Mouse (Mus musculus): ENCODE data around the gene Lgals2. TPM values are rescaled to one million over a fixed set of nuclear protein-coding genes. Genes with fewer than 3 reads are reported as not detected.

The Lgals2 gene
- total RNA-seq, 1 experiment from 2014 or later, result 0.85 TPM

DNA sequence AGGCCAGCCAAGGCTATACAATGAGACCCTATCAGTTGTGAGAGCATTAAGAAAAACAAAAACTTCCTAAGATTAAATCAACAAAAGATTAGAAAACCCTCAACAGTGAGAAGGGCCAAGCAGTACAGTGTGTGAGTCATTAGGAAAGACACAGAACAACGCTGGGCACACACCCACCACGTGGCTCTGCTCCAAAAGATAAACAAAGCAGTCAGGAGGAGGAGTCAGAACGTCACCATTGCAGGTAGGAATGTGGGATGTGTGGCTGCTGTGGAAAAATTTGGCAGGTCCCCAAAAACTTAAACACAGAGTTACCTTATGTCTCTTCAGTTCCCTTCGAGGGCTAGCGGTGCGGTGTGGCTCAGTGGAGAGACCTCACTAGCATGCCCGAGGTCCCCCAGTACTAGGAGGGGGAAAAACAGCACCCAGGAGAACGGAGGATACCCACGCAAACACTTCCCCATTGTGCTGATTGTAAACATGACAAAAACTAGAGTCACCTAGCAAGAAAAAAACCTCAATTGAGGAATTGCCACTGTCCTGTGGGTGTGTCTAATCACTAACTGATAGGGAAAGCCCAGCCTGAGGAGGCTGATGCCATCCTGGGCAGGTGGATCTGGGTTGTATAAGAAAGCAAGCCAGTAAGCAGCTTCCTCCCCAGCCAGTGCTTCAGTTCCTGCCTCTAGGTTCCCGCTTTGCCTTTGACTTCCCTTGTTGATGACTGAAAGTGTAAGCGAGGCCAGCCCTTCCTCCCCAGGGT, 39.8 kb downstream of the Lgals2 start:
- no peak for DNase-seq

DNA sequence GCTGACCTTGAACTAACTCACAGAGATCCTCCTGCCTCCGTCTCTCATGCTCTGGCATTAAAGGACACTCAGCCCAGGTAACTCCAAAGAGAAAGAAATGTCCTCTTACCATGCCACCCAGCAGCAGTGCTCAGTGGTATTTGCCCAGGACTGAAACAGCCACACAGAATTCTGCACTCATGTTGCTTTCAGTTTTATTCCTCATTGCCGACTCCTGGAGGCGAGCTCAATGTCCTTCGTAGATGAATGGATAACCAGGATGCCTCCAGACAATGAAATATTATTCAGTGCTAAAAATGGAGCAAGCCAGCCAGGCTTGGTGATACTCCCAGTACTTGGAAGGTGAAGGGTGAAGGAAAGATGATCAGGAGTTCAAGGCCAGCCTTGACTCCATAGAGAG, 41.7 kb downstream of the Lgals2 start:
- no peak for DNase-seq

DNA sequence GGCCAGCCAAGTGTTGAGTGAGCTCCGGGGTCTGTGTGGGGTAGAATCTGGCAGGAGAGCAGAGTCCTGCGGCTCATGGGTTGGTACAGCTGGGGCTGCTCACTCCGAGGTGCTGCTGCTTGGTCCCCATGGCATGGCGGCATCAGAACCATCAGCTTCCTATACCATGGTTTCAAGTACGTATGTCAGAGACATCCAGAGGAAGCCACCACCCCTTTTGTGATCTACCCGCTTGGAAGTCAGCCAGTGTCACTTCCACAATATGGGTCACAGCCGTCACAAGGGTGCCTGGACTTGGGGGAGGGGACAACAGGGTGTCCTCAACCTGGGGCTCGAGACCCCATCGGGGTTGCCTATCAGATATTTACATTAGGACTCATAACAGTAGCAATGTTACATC, 45.2 kb downstream of the Lgals2 start:
- peak; percentile 19 for DNase-seq

DNA sequence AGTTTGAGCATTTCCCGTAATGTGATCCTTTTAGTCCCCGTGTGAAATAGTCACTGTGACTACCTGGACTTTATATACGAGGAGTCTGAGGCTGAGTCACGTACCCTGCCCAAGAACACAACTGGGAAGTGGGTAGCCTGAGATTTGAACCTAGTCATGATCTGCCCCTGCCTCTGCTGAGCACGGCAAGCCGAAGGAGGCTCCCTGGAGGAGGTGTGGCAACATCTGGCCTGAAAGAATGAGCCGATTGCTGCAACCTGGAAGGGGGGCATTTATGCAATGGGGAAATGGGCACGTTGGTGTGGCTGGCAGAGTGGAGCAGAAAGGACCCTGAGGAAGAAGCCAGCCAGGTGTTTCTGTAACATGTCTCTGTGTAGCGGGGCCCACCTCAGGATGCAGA, 45.6 kb downstream of the Lgals2 start:
- peak; percentile 24 for DNase-seq

DNA sequence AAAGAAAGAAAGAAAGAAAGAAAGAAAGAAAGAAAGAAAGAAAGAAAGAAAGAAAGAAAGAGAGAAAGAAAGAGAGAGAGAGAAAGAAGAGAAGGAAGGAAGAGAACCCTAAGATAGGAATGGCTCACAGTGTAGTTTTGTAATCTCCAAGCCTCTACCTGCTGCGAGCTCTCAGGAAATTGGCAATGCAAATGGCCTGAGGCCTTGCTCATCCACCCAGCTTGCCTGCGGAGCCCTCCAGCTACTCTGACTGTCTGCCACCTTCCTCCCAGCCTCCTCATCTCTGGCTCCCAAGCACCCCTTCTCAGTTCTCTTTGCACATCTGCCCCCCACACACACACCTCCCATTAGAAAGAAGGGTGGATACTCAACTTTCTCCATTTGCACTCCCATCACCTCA, 46.3 kb downstream of the Lgals2 start:
- no peak for DNase-seq

DNA sequence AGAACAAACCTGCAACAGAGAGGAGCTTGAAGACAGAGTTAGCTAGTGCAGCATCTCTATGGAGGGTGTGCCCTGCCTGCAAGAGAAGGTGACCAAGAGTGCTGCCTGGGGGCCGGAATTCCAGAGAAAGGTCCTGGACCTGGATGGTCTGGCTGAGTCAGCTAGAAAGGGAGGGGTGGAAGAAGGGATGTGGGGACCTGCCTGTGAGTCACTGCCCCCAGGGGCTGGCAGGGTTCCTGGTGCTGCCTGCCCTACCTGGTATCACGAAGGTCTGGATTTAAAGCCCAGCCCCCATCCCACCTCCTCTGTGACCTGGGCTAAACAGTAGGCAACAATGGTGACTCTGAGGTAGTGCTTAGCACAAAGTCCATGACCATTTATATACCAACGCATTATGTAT, 48.2 kb downstream of the Lgals2 start:
- peak; percentile 61 for DNase-seq

DNA sequence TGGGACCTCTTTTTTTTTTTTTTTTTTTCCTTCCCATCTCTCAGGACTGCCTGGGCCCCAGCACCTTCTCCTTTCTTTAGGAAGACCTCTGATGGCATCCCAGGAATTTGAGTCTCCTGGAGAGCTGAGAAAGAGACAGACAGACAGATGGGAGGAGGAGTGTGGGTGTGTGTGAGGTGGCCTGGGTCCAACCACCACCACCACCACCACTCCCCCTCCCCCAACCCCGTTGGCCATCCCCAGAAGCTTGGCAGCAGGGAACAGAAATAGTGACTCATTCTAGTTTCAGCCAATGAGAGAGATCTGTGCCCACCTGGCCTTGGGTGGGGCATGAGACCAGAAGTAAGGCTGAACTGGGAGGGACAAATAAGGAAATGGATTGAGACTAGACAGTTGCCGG, 48.7 kb downstream of the Lgals2 start:
- DNase-seq, result peak; percentile 26

DNA sequence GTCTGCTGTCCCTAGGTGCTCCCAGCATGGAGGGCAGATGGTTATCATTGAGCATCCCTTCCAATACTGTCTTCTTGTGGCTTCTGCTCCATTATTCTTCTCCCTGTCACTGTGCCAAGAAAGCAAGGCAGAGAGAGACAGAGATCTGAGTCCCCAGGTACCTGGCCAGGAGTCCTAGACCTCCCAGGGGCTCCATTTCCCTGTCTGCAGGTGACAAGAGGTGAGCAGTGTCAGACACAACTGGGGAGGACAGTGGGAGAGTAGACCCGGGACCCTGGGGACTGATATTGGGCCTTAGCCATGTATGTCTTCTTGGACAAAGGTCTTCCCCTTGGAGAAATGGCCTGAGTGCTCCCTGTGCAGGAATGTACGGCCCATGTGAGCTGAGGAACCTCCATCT, 50.0 kb downstream of the Lgals2 start:
- DNase-seq, result no peak

DNA sequence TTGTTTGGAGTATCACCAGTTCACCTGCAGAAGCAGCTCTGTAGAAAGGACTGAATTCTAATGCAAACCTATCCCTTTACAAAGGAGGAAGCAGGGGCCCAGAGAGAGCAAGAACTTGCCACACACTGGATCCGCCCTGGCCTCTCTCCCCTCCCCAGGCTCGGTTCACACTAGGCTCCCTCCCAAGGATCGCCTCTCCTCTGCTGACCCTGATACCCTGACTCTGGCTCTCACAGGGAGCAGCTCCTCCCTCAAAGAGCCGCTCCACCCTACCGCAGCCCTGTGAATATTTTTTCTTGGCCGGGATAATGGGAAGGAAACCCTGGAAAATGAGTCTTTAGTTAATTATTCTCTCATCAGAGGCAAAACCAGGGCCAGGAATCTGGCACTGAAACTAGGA, 51.0 kb downstream of the Lgals2 start:
- DNase-seq, result no peak

DNA sequence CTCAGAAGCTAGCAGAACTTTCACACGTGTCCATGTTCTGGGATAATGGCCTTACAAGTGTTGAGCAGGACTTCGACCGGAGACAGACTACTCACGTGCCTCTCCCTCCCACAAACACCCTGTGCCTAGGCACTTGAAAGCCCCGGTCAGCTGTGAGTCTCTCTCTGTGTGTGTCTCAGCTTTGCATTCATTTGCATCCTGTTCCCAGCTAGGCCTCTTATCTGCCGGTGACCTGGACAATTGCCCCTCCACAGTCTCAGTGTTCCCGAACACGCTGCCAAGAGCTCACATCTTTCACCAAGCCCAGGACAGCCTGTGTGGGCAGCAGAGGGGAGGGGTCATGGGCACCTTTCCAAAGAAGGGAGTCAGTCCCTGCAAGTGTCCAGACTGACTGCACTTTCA, 51.8 kb downstream of the Lgals2 start:
- peak; percentile 68 for DNase-seq

DNA sequence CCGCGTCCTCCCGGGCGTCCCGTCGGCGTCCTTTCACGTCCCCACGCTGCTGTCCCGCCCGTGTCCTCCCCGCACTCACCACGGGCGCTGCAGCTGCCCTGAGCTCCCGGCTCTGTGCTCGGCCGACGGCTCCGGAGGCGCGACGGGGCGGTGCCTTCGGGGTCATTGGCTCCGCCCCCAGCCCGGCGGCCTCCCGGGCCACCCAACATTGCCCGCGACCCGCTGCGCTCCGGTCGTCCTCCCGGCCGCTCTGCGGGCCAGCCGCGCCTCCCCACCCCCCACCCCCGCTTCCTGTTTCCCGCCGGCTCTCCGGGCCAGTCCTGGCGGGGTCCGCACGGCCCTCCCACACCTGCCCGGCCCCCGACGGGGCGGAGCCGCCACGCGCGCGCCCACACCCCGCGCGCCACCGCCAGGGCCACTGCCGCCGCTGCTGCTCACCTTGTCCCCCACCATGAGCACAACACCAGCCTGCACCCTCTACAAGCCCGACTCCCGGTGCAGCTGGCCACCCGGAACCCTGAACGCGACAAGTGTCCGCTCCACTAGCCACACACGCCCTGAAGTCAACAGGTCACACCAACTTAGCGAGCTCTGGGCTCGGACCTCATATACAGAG, 52.4 kb downstream of the Lgals2 start, which contains the start of gene Card10:
Card10 (minus strand) TSS at position 267 of the 616 bp plus-strand sequence.
- peak; percentile 70 for DNase-seq

DNA sequence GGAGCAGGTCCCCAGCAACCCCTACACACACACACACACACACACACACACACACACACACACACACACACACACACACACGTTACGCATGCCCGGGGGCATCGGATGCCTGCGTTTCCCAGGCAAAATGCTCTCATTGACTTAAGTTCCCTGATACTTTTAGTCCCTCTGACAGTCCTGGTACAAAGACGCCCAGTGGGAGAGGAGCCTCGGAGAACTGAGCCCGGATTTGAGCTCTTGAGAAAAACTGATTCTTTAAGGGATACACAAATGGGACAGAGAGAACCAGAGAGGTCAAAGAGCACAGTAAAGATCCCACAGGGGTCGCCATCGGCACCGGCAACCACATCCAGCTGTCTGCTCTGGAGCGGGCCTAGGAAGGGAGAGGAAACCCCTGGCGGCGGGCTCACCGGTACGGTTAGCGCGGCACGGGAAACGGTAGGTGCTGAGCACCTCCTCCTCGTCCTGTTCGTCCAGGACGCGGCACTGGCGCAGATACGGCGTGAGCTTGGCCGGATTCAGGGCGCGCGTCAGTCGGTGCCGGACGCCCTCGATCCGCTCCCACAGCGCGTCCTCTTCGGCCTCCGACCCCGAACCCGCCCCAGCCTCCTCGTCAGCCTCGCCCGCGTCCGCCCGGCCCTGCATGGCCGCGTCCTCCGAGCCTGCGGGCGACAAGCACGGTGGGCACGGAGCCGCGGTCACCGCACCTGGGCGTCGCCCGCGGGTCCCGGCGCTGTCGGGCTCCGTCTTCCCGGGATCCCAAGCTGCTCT, 53.2 kb downstream of the Lgals2 start:
- DNase-seq, result peak; percentile 59

DNA sequence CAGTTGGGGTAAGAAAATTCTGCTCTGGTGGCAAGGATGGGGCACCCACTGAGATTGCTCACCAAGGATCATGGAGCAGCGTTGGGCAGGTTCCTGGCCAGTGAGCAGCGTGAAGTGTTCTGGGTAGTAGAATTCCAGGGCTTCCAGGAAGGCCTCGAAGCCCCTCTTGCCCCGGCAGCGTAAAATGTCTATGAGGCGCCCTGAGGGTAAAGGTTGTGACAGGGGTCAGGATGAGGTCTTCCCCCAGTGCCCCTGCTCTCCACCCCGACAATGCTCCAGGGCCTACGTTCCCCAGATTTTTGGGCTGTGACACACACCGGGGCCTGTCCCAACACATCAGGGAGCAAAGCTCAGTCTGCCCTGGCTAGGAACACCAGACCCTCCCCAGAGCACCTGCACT, 53.8 kb downstream of the Lgals2 start:
- DNase-seq, result no peak

Small RNAs within 50 kb of the gene (microRNA-seq; reads per million reads assigned to microRNA genes)
- 0 reads per million in 2 experiments for gene Mir6955

Other genes starting within 250 kb of the Lgals2 start
- gene Elfn2, start 136.8 kb downstream of the Lgals2 start, total RNA-seq (2021), result 4.4 and 5.6 TPM in 2 replicates
- 13.1 and 19.8 TPM in 2 replicates for gene Mfng, start 82.1 kb downstream of the Lgals2 start, total RNA-seq (2021)
- 10.6 and 12.7 TPM in 2 replicates for gene Card10, start 52.5 kb downstream of the Lgals2 start, total RNA-seq (2021)
- 44.5 and 45.1 TPM in 2 replicates for gene Cdc42ep1, start 12.9 kb downstream of the Lgals2 start, total RNA-seq (2021)
- gene Gga1, start 21.7 kb upstream of the Lgals2 start, total RNA-seq (2021), result 51.7 and 52.0 TPM in 2 replicates
- not detected in 2 replicates for gene Gm49510, start 44.1 kb upstream of the Lgals2 start, total RNA-seq (2021)
- 6.6 and 15.2 TPM in 2 replicates for gene Sh3bp1, start 44.2 kb upstream of the Lgals2 start, total RNA-seq (2021)
- gene Pdxp, start 58.4 kb upstream of the Lgals2 start, total RNA-seq (2021), result 4.4 and 6.2 TPM in 2 replicates
- gene Lgals1, start 71.2 kb upstream of the Lgals2 start, total RNA-seq (2021), result 554 and 561 TPM in 2 replicates
- gene Nol12, start 79.4 kb upstream of the Lgals2 start, total RNA-seq (2021), result 37.0 and 44.4 TPM in 2 replicates
- gene Triobp, start 92.2 kb upstream of the Lgals2 start, total RNA-seq (2021), result 82.2 and 85.0 TPM in 2 replicates
- gene H1f0, start 172.9 kb upstream of the Lgals2 start, total RNA-seq (2021), result 162 and 178 TPM in 2 replicates
- gene Galr3, start 186.4 kb upstream of the Lgals2 start, total RNA-seq (2021), result 0.41 and 0.78 TPM in 2 replicates
- gene Ankrd54, start 207.4 kb upstream of the Lgals2 start, total RNA-seq (2021), result 23.3 and 24.1 TPM in 2 replicates
- gene Eif3l, start 219.7 kb upstream of the Lgals2 start, total RNA-seq (2021), result 171 and 177 TPM in 2 replicates